Mouse (Mus musculus) heart, adult 2 months (tissue): Measurements from ENCODE around the gene Dkk2.

Source experiments
- CTCF ChIP-seq: fragments of 200-600 bp; IDR thresholded peaks from 2 replicates; pipeline ENCODE4 v1.8.1; 2022; ENCODE audit warnings: antibody characterized with exemption, mild to moderate bottlenecking, moderate library complexity
- EP300 ChIP-seq: fragments of 200-500 bp; IDR thresholded peaks from 2 replicates; pipeline ENCODE4 v1.6.1; 2011; ENCODE audit warnings: low read depth, low read length, control low read depth; ENCODE audit not compliant: insufficient read depth
- POLR2A ChIP-seq: fragments of 200-500 bp; IDR thresholded peaks from 2 replicates; pipeline ENCODE4 v1.6.1; 2011; ENCODE audit warnings: mild to moderate bottlenecking, low read depth, low read length, control low read depth; ENCODE audit not compliant: insufficient read depth

- no peak for TF ChIP-seq CTCF
- no peak for TF ChIP-seq POLR2A
- TF ChIP-seq EP300, result no peak
Measured at GRCm38 (mm10) chr3:132130781-132131180, 45.7 kb downstream of the Dkk2 start.
